Mouse (Mus musculus): Measurements from ENCODE around the gene Apela. TPM values are rescaled to one million over a fixed set of nuclear protein-coding genes. Genes with fewer than 3 reads are reported as not detected.
A peak's percentile ranks its signal among the peaks of the same experiment; 100 is the strongest.

Apela gene
- polyA plus RNA-seq (2015; fragmentation: Nextera tagmentation; extraction: Ambion mirVana), result 3.3 and 4.4 TPM in 2 replicates

DNA sequence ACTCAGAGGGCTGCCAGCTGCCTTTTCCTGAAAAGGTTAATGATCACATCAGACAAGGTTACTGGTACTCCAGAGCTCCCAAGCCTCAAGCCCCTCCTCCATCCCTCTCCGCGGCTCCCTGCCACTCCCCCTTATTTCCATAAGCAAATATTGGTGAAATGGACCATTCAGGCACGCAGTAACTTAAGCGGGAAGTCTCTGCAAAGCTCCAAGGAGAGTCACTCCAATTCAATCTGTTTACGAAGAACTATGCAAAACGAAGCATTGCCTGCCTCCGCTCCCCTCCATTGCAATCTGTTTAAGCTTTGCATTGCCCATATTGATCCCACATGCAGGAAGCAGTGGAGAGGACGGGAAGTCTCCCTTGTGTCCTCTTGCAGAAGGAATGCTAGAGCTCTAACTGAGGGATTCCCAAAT lies at the start of gene Apela:
TSS of gene Apela (minus strand) at position 220 of the 417 bp plus-strand sequence.
- Histone ChIP-seq H3K27me3 (replicated peaks; ENCODE audit: control insufficient read depth, insufficient read depth, low read length) (no peaks in the 10 kb centered on the region), H3K4me2 (ENCODE audit: low read depth, low read length) (peak within 1 kb of the TSS; percentile 70), H3K9me3 (ENCODE audit: control insufficient read depth, low read length) (no peaks in the 10 kb centered on the region), H3K4me3 (ENCODE audit: low read length) (peak within 1 kb of the TSS; percentile 32), H3K4me1 (ENCODE audit: control insufficient read depth, insufficient read depth, low read length) (peaks cover 8% of the 10 kb centered on the region), H3K27ac (ENCODE audit: low read length) (peak within 1 kb of the TSS; percentile 33; the same call in 1 of the 2 replicates), H3K9ac (ENCODE audit: low read depth, low read length) (peak within 1 kb of the TSS; percentile 36; the same call in 1 of the 2 replicates), H3K36me3 (ENCODE audit: control insufficient read depth, insufficient read depth, low read length) (no peaks in the 10 kb centered on the region)
- under 1% methylated on average over 8 of the region's 8 CpGs for WGBS
- peak; percentile 89 for ATAC-seq

DNA sequence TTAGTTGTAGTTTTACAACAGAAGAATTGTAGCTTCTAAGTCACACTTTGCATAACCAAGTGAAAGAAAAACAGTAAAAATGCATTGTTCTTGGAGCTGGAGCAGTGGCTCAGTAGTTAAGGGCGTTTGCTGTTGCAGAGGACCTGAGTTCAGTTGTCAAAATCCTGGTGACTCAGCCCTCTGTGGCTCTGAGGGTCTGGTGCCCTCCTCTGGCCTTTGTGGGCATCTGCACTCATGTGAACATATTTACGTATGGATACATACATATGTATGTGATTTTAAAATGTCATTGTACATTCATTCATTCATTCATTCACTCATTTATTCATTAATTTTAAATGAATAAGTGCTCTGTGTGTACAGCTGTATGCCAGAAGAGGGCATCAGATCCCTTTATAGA lies 48.5 kb upstream of the Apela start:
- WGBS, result 80% methylated on average over 2 of the region's 2 CpGs
- Histone ChIP-seq H3K9me3 (ENCODE audit: control insufficient read depth, low read length) (no peaks in the 10 kb centered on the region), H3K36me3 (ENCODE audit: control insufficient read depth, insufficient read depth, low read length) (no peaks in the 10 kb centered on the region), H3K9ac (ENCODE audit: low read depth, low read length) (no peak overlapping the region), H3K4me2 (ENCODE audit: low read depth, low read length) (no peak overlapping the region), H3K4me1 (ENCODE audit: control insufficient read depth, insufficient read depth, low read length) (no peaks in the 10 kb centered on the region), H3K4me3 (ENCODE audit: low read length) (no peak overlapping the region), H3K27ac (ENCODE audit: low read length) (no peak overlapping the region), H3K27me3 (replicated peaks; ENCODE audit: control insufficient read depth, insufficient read depth, low read length) (no peaks in the 10 kb centered on the region)
- no peak for ATAC-seq

DNA sequence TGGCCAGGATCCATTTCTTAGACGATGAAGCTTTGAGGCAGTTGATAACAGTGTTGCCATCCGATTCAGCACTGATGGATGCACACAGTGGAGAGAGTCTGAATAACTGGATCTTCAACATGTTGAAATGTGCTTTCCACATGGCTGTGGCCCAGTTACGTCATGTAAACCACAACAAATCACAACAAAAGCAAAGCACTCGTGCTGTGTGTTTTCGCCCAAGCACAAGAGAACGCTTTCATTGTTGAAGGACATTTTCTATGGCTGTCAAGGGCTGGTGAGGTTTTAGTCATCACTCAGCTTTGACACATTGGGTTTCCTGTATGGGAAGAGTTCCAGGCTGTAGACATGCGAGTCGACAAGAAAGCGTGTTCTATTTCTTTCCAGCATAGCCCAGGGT lies 43.6 kb upstream of the Apela start:
- no peak overlapping the region for H3K4me3 ChIP-seq (ENCODE audit: low read length)
- H3K4me1 ChIP-seq (ENCODE audit: control insufficient read depth, insufficient read depth, low read length), result no peaks in the 10 kb centered on the region
- H3K36me3 ChIP-seq (ENCODE audit: control insufficient read depth, insufficient read depth, low read length), result no peaks in the 10 kb centered on the region
- H3K9me3 ChIP-seq (ENCODE audit: control insufficient read depth, low read length), result no peaks in the 10 kb centered on the region
- no peaks in the 10 kb centered on the region for H3K27me3 ChIP-seq (replicated peaks; ENCODE audit: control insufficient read depth, insufficient read depth, low read length)
- no peak for ATAC-seq
- H3K4me2 ChIP-seq (ENCODE audit: low read depth, low read length), result no peak overlapping the region
- WGBS, result 71% methylated on average over 9 of the region's 9 CpGs
- H3K9ac ChIP-seq (ENCODE audit: low read depth, low read length), result no peak overlapping the region
- H3K27ac ChIP-seq (ENCODE audit: low read length), result no peak overlapping the region

DNA sequence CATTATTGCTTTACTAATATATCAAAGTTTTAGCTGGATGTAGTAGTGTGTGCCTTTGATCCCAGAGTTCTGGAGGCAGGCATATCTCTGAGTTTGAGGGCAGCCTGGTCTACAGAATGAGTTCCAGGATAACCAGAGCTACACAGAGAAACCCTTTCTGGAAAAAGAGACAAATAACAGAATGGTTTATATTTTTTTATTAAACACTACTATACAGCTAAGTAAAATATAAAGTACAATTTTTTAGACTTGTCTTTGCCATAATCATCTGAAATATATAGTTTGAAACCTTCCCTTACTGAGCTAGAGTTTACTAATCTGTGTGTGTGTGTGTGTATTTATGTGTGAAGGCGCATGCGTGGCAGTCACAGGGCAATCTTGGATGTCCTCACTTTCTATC lies 37.6 kb upstream of the Apela start, which contains the start of gene Gm10663:
TSS of gene Gm10663 (plus strand) at position 301 of the 400 bp plus-strand sequence.
- WGBS, result 79% methylated on average over 2 of the region's 2 CpGs
- no peak within 1 kb of the TSS for H3K4me3 ChIP-seq (ENCODE audit: low read length)
- H3K9me3 ChIP-seq (ENCODE audit: control insufficient read depth, low read length), result no peaks in the 10 kb centered on the region
- no peaks in the 10 kb centered on the region for H3K4me1 ChIP-seq (ENCODE audit: control insufficient read depth, insufficient read depth, low read length)
- no peak within 1 kb of the TSS for H3K27ac ChIP-seq (ENCODE audit: low read length)
- H3K36me3 ChIP-seq (ENCODE audit: control insufficient read depth, insufficient read depth, low read length), result no peaks in the 10 kb centered on the region
- H3K9ac ChIP-seq (ENCODE audit: low read depth, low read length), result no peak within 1 kb of the TSS
- H3K4me2 ChIP-seq (ENCODE audit: low read depth, low read length), result no peak within 1 kb of the TSS
- no peaks in the 10 kb centered on the region for H3K27me3 ChIP-seq (replicated peaks; ENCODE audit: control insufficient read depth, insufficient read depth, low read length)
- ATAC-seq, result no peak

DNA sequence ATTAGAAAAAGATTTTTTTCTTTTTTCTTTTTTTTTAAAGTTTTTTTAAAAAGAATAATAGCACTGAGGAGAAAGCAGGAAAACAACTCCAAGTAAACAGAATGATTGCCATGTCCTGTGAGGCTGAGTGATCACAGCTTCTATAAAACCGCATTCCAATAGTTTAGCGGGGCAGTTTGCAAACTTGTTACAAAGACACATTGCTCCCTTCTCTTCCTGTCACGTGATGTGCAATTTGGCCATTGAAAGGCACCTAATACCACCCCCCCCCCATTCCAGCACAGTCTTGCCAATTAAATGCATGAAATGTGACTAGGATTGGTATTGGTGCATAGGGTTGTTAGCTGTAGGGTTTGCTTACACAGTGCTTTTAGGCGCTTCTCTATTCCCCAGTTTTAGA lies 33.9 kb upstream of the Apela start:
- no peaks in the 10 kb centered on the region for H3K36me3 ChIP-seq (ENCODE audit: control insufficient read depth, insufficient read depth, low read length)
- H3K4me1 ChIP-seq (ENCODE audit: control insufficient read depth, insufficient read depth, low read length), result no peaks in the 10 kb centered on the region
- ATAC-seq, result no peak
- no peaks in the 10 kb centered on the region for H3K27me3 ChIP-seq (replicated peaks; ENCODE audit: control insufficient read depth, insufficient read depth, low read length)
- no peak overlapping the region for H3K27ac ChIP-seq (ENCODE audit: low read length)
- no peak overlapping the region for H3K4me2 ChIP-seq (ENCODE audit: low read depth, low read length)
- no peak overlapping the region for H3K4me3 ChIP-seq (ENCODE audit: low read length)
- WGBS, result 65% methylated on average over 4 of the region's 4 CpGs
- H3K9me3 ChIP-seq (ENCODE audit: control insufficient read depth, low read length), result no peaks in the 10 kb centered on the region
- no peak overlapping the region for H3K9ac ChIP-seq (ENCODE audit: low read depth, low read length)

DNA sequence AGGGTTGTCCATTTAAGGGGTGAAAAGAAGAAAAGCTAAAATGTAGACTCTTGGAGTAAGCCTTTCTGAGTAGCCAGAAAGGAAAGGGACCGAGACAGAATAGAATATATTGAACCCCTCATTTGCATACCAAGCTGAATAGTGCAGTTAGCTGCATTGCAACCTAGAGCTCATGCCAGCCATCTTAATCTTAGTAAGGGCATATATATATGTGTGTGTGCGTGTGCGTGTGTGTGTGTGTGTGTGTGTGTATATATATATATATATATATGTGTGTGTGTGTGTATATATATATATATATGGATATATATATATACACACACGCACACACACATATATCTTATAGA lies 31.3 kb upstream of the Apela start:
- Histone ChIP-seq H3K36me3 (ENCODE audit: control insufficient read depth, insufficient read depth, low read length) (no peaks in the 10 kb centered on the region), H3K27me3 (replicated peaks; ENCODE audit: control insufficient read depth, insufficient read depth, low read length) (no peaks in the 10 kb centered on the region), H3K27ac (ENCODE audit: low read length) (no peak overlapping the region), H3K9ac (ENCODE audit: low read depth, low read length) (no peak overlapping the region), H3K4me2 (ENCODE audit: low read depth, low read length) (no peak overlapping the region), H3K9me3 (ENCODE audit: control insufficient read depth, low read length) (no peaks in the 10 kb centered on the region), H3K4me1 (ENCODE audit: control insufficient read depth, insufficient read depth, low read length) (no peaks in the 10 kb centered on the region), H3K4me3 (ENCODE audit: low read length) (no peak overlapping the region)
- no peak for ATAC-seq
- WGBS, result 82% methylated on average over 4 of the region's 4 CpGs

DNA sequence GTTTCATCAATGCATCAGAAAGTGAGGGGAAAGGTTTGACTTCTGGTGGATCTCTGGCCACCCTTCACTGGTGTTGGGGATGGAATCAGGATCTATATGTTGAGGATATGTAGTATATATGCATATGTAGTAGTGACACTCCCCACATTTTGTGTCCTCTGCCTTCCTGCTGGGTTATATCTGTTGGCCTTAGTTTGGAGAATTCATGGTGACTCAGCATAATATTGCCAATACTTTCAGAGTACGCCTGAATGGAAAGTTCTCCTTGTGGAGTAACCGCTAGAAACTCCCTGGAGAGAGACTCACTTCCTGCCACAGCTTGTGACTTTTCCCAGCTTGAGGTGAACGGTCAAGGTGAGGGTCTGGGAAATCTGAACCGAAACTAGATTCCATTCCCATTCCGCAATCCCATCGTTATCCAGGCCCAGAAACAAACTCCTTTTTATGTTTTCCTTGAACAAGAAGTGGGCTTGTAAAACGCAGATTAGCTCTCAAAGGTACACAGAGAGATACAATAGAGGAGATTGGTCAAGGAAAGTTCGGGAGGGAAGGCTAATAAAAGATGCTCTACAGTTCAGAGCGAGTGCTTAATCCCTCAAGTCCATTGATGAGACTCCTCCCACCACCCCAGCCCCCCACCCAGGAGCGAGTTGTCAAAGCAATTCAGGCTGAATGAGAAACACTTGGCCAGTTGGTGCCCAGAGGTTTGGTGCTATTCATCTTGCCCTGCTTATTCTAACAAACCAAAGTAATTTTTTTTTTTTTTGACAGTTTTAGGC lies 30.7 kb upstream of the Apela start:
- WGBS, result 39% methylated on average over 10 of the region's 10 CpGs
- Histone ChIP-seq H3K4me1 (ENCODE audit: control insufficient read depth, insufficient read depth, low read length) (no peaks in the 10 kb centered on the region), H3K27ac (ENCODE audit: low read length) (no peak overlapping the region), H3K4me2 (ENCODE audit: low read depth, low read length) (no peak overlapping the region), H3K9me3 (ENCODE audit: control insufficient read depth, low read length) (no peaks in the 10 kb centered on the region), H3K36me3 (ENCODE audit: control insufficient read depth, insufficient read depth, low read length) (no peaks in the 10 kb centered on the region), H3K27me3 (replicated peaks; ENCODE audit: control insufficient read depth, insufficient read depth, low read length) (no peaks in the 10 kb centered on the region), H3K4me3 (ENCODE audit: low read length) (no peak overlapping the region), H3K9ac (ENCODE audit: low read depth, low read length) (no peak overlapping the region)
- no peak for ATAC-seq

DNA sequence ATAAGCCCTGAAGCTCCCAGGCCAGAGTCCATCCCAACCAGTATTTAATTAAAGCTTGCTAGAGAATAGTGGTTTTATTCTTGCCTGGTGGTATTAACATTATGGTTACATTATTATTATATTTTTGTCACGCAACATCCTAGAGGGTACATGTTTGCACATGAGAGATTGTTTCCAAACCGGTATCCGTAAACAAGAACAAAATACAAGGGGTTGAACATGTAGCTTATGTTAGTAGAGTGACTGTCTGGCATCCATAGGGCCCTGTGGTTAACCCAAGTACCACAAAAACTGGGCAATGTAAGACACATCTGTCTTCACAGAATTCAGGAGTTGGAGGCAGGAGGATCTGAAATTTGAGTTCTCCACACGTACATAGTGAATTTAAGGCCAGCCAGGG lies 29.9 kb upstream of the Apela start:
- Histone ChIP-seq H3K4me3 (ENCODE audit: low read length) (no peak overlapping the region), H3K36me3 (ENCODE audit: control insufficient read depth, insufficient read depth, low read length) (no peaks in the 10 kb centered on the region), H3K27ac (ENCODE audit: low read length) (no peak overlapping the region), H3K9ac (ENCODE audit: low read depth, low read length) (no peak overlapping the region), H3K4me2 (ENCODE audit: low read depth, low read length) (no peak overlapping the region), H3K27me3 (replicated peaks; ENCODE audit: control insufficient read depth, insufficient read depth, low read length) (no peaks in the 10 kb centered on the region), H3K4me1 (ENCODE audit: control insufficient read depth, insufficient read depth, low read length) (no peaks in the 10 kb centered on the region), H3K9me3 (ENCODE audit: control insufficient read depth, low read length) (no peaks in the 10 kb centered on the region)
- no peak for ATAC-seq
- 93% methylated on average over 4 of the region's 4 CpGs for WGBS

DNA sequence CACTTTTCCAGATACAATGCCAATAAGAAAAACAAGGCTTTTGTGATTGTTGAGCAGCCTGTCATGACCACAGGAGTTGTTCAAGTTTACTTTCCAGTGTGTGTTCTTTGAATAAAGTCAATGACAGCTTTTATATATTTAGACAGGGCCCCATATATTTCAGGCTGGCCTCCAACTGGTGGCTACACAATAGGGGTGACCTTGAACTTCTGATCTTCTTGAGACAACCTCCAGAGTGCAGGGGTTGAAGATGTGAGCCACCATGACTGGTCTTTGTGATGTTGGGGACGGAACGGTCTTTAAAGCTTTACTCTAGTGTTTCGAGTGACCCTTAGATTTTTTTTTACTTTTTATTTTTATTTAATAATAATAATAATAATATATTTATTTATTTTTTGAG lies 28.5 kb upstream of the Apela start:
- Histone ChIP-seq H3K27me3 (replicated peaks; ENCODE audit: control insufficient read depth, insufficient read depth, low read length) (no peaks in the 10 kb centered on the region), H3K9ac (ENCODE audit: low read depth, low read length) (no peak overlapping the region), H3K9me3 (ENCODE audit: control insufficient read depth, low read length) (no peaks in the 10 kb centered on the region), H3K4me3 (ENCODE audit: low read length) (no peak overlapping the region), H3K36me3 (ENCODE audit: control insufficient read depth, insufficient read depth, low read length) (no peaks in the 10 kb centered on the region), H3K4me2 (ENCODE audit: low read depth, low read length) (no peak overlapping the region), H3K27ac (ENCODE audit: low read length) (no peak overlapping the region), H3K4me1 (ENCODE audit: control insufficient read depth, insufficient read depth, low read length) (no peaks in the 10 kb centered on the region)
- no peak for ATAC-seq
- WGBS, result 94% methylated on average over 3 of the region's 3 CpGs

DNA sequence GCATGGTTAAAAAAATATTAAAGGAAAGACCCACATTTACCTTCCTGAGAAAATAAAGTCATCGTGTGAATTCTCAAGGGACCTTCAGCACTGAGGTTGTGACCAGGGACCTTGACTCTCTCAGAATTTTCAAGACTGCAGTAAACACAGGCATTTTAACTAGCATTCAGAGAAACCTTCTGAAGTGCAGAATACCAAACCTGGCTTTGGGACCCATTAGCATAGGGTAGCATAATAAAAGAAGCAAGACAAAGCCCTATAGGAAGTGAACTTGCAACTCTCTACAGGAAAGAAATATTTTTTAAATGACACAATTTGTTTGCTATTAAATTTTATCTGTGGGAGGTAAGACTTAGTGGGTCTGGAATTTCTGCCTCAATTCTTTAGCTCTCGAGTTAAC lies 26.9 kb upstream of the Apela start:
- ATAC-seq, result no peak
- WGBS, result 51% methylated on average over 2 of the region's 2 CpGs

More for the DNA sequence above, 26.9 kb upstream of the Apela start:
- no peaks in the 10 kb centered on the region for H3K9me3 ChIP-seq (ENCODE audit: control insufficient read depth, low read length)
- no peaks in the 10 kb centered on the region for H3K4me1 ChIP-seq (ENCODE audit: control insufficient read depth, insufficient read depth, low read length)
- H3K27me3 ChIP-seq (replicated peaks; ENCODE audit: control insufficient read depth, insufficient read depth, low read length), result no peaks in the 10 kb centered on the region
- H3K4me2 ChIP-seq (ENCODE audit: low read depth, low read length), result no peak overlapping the region
- H3K4me3 ChIP-seq (ENCODE audit: low read length), result no peak overlapping the region
- H3K27ac ChIP-seq (ENCODE audit: low read length), result no peak overlapping the region
- no peak overlapping the region for H3K9ac ChIP-seq (ENCODE audit: low read depth, low read length)
- H3K36me3 ChIP-seq (ENCODE audit: control insufficient read depth, insufficient read depth, low read length), result no peaks in the 10 kb centered on the region

All from intestine, embryonic 16.5 days (tissue).